Mouse (Mus musculus) hindbrain, embryonic 12.5 days (tissue): ENCODE data around the gene Fbrsl1. TPM values are rescaled to one million over a fixed set of nuclear protein-coding genes. Genes with fewer than 3 reads are reported as not detected.

Experiments used
- ATAC-seq: fragments of 200-750 bp; cut with Nextera tagmentation; 2 replicates; pipeline ENCODE4 v1.8.0; 2017; ENCODE audit warnings: moderate TSS enrichment; ENCODE audit not compliant: low FRiP score
- H3K27ac ChIP-seq: fragments of 300-500 bp; sonication (generic); 2 replicates; pipeline ENCODE4 v1.5.1; 2016; ENCODE audit warnings: mild to moderate bottlenecking
- H3K27me3 ChIP-seq: fragments of 300-500 bp; sonication (generic); 2 replicates; pipeline ENCODE4 v1.6.1; 2016; ENCODE audit warnings: mild to moderate bottlenecking
- H3K36me3 ChIP-seq: fragments of 300-500 bp; sonication (generic); 2 replicates; pipeline ENCODE4 v1.6.1; 2016; ENCODE audit warnings: mild to moderate bottlenecking
- H3K4me1 ChIP-seq: fragments of 300-500 bp; sonication (generic); 2 replicates; pipeline ENCODE4 v1.6.1; 2016
- H3K4me2 ChIP-seq: fragments of 300-500 bp; sonication (generic); replicated peaks from 2 replicates; pipeline ENCODE4 v1.6.1; 2016; ENCODE audit warnings: mild to moderate bottlenecking
- H3K4me3 ChIP-seq: fragments of 300-500 bp; sonication (generic); 2 replicates; pipeline ENCODE4 v1.5.1; 2016; ENCODE audit warnings: mild to moderate bottlenecking
- H3K9ac ChIP-seq: fragments of 300-500 bp; sonication (generic); 2 replicates; pipeline ENCODE4 v1.6.1; 2016; ENCODE audit warnings: mild to moderate bottlenecking, moderate library complexity
- H3K9me3 ChIP-seq: fragments of 300-500 bp; sonication (generic); replicated peaks from 2 replicates; pipeline ENCODE4 v1.6.1; 2016; ENCODE audit warnings: mild to moderate bottlenecking
- WGBS: fragments of 180-500 bp; shearing (Covaris S2); methylation state at CpG from one replicate; pipeline ENCODE4 v1.1.7; 2016; 5-methylcytosine and 5-hydroxymethylcytosine counted together
- polyA plus RNA-seq: library from polyadenylated mRNA; unstranded; fragments of >200 nt; fragmentation: Nextera tagmentation; extraction: Ambion mirVana; gene quantifications from 2 replicates; pipeline ENCODE4 v1.2.1, GENCODE M21; 2016

The Fbrsl1 gene
- polyA plus RNA-seq, result 34.4 and 35.5 TPM in 2 replicates

DNA sequence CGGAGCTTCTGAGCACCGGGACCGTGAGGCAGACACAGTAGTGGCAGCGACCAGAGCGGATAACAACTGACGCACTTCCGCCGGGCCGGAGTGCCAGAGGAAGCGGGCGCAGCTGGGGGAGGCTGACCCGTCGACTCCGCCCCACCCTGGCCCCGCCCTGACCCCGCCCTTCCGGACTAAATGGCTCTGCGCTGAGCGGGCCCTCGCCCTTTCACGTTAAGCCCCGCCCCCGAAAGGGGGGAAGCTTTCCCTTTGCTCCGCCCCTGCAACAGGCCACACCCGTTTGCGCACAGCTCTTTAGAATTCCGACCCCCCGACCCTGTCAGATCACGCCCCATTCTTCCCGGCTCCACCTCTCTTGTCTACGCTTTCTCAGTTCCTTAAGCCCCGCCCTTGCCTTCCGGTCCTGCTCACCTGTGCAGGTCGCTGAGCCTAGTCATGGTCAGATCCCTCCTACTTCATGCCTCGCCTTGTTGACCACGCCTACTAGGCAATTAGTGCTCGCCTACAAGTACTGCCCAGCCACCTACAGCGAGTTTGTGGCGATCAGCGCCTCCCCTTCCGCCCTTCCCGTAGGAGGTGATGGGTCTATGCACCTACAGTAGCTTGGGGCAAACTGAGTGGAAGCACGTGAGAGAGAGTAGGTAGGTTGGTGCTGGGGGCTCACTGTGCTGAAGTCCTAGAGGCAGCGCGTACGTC is at the start of gene Fbrsl1:
Gene Fbrsl1, minus strand, starts transcription at position 68 of the 699 bp plus-strand sequence.
- Histone ChIP-seq H3K27me3 (0 out of 2 replicates have a peak, but pooled peaks cover 5% of the 10 kb centered on the region), H3K27ac (peak within 1 kb of the TSS; percentile 70), H3K9me3 (no peaks in the 10 kb centered on the region), H3K9ac (peak within 1 kb of the TSS; percentile 92), H3K4me2 (peak within 1 kb of the TSS; percentile 87), H3K36me3 (no peaks in the 10 kb centered on the region), H3K4me3 (peak within 1 kb of the TSS; percentile 96), H3K4me1 (peaks cover 19% of the 10 kb centered on the region)
- peak; percentile 97 for ATAC-seq
- 1% methylated on average over 39 of the region's 46 CpGs for WGBS

DNA sequence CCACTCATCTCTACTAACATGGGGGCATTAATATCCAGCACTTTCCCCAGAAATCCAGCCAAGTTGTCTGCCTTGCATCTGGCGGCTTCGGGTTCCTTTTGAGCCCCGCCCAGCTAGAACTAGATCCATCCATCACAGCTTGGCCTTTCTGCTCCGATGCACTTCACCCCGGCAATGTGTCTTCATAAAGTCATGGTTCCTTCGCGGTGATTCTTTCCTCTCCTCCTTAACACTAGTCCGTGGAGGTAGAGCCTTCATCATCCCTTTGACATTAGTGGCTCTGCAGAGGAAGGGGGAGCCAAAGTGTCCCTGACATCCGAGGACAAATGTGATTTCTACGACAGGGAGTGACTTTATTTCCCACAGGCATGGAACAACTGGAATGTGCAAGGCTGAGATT is 49.8 kb upstream of the Fbrsl1 start:
- ATAC-seq, result no peak
- H3K4me1 ChIP-seq, result peaks cover 25% of the 10 kb centered on the region
- WGBS, result 41% methylated on average over 10 of the region's 10 CpGs
- no peak overlapping the region for H3K4me3 ChIP-seq
- H3K27me3 ChIP-seq, result no peaks in the 10 kb centered on the region
- no peaks in the 10 kb centered on the region for H3K9me3 ChIP-seq
- no peak overlapping the region for H3K27ac ChIP-seq
- no peaks in the 10 kb centered on the region for H3K36me3 ChIP-seq
- H3K9ac ChIP-seq, result no peak overlapping the region
- H3K4me2 ChIP-seq, result no peak overlapping the region

DNA sequence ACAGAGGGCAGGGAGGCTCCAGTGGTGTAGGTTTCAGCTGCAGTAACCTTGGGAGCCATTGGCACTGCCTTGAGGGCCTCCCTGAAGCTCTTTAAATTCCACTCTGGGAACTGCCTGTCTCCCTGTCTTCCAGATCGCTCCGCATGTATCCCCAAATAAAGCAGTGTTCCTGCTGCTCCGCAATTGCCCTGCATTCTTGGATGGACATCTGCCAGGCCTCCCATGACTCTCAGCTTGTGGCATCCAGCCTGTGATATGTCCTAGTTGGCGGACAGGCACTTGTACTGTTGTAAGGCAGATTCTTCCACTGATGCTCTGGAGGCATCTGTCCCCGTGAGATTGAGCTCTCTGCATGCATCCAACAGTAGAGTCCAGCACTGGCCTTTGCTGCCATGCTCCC is 49.3 kb upstream of the Fbrsl1 start:
- Histone ChIP-seq H3K27ac (no peak overlapping the region), H3K4me3 (no peak overlapping the region), H3K4me1 (peaks cover 25% of the 10 kb centered on the region), H3K27me3 (no peaks in the 10 kb centered on the region), H3K9me3 (no peaks in the 10 kb centered on the region), H3K9ac (no peak overlapping the region), H3K36me3 (no peaks in the 10 kb centered on the region), H3K4me2 (no peak overlapping the region)
- ATAC-seq, result no peak
- 66% methylated on average over 5 of the region's 5 CpGs for WGBS

DNA sequence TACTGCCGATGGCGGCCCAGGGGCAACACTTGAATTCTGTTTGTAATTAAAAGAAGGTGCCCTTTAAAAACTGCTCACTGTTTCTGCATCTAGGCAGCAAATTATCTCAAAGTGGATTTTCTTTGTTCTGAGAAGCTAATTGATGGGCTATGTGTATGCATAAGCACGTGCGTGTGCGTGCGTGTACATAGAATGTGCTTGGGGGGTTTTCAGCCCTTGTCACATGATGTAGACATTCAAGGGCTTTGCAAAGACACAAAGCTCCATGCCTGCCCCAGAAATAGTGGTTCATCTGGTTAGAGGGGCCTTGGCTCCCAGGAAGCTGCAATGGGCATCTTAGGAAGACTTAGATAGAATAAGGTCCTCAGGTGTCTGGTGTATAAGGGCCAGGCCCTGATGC is 46.7 kb upstream of the Fbrsl1 start:
- WGBS, result 81% methylated on average over 6 of the region's 6 CpGs

DNA sequence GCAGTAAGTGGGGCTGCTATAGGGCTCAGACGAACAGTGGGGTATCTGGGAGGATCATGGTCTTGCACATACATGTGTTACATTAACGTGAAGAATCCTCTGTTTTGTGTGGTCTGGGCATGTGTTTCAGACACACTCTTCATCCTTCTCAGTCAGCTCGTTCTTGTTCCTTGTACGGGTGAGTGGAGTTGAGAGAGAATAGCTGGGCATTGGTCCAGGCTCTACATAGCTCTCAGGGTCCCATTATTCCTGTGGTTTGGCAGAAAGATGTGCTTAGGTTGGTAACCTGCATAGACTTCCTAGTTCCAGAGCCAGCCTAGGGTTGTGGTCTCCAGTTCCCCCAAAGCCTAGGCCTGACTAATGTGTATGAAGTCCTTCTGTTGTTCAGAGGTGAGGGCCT is 46.1 kb upstream of the Fbrsl1 start:
- Histone ChIP-seq H3K4me1 (peaks cover 22% of the 10 kb centered on the region), H3K27ac (peak overlapping the region; percentile 14; the same call in 1 of the 2 replicates), H3K4me2 (no peak overlapping the region), H3K4me3 (no peak overlapping the region), H3K27me3 (no peaks in the 10 kb centered on the region), H3K9me3 (no peaks in the 10 kb centered on the region), H3K9ac (no peak overlapping the region), H3K36me3 (no peaks in the 10 kb centered on the region)
- ATAC-seq, result peak; percentile 39; the same call in 1 of the 2 replicates
- 66% methylated on average over 4 of the region's 4 CpGs for WGBS

More for the DNA sequence above, 46.7 kb upstream of the Fbrsl1 start:
- no peak overlapping the region for H3K4me3 ChIP-seq
- H3K4me2 ChIP-seq, result no peak overlapping the region
- ATAC-seq, result no peak
- no peak overlapping the region for H3K9ac ChIP-seq
- no peaks in the 10 kb centered on the region for H3K9me3 ChIP-seq
- no peaks in the 10 kb centered on the region for H3K27me3 ChIP-seq
- peaks cover 22% of the 10 kb centered on the region for H3K4me1 ChIP-seq
- no peak overlapping the region for H3K27ac ChIP-seq
- H3K36me3 ChIP-seq, result no peaks in the 10 kb centered on the region

DNA sequence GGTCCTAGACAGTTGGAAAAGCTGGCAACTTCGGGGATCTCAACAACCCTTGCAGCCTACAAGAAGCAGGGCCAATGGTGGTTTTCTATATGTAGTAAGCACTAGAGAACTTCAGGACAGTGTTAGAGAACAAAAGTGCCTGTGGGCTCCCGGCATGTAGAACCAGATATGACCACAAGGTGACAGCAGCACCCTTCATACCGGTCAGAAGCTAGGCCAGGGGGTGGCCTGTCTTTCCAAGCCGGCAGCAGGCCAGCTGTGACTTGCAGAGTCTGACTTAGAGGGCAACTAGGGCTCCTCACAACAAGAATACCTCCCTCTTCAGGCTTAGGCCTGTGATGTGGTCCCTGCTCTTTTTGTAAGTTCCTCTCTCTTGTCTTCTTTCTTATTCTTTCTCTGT is 45.5 kb upstream of the Fbrsl1 start:
- H3K27me3 ChIP-seq, result no peaks in the 10 kb centered on the region
- H3K4me3 ChIP-seq, result no peak overlapping the region
- H3K4me1 ChIP-seq, result peaks cover 22% of the 10 kb centered on the region
- peak; percentile 79 for ATAC-seq
- no peak overlapping the region for H3K4me2 ChIP-seq
- peak overlapping the region; percentile 14; the same call in 1 of the 2 replicates for H3K27ac ChIP-seq
- H3K9me3 ChIP-seq, result no peaks in the 10 kb centered on the region
- H3K36me3 ChIP-seq, result no peaks in the 10 kb centered on the region
- H3K9ac ChIP-seq, result no peak overlapping the region
- WGBS, result 6% methylated on average over 4 of the region's 4 CpGs

DNA sequence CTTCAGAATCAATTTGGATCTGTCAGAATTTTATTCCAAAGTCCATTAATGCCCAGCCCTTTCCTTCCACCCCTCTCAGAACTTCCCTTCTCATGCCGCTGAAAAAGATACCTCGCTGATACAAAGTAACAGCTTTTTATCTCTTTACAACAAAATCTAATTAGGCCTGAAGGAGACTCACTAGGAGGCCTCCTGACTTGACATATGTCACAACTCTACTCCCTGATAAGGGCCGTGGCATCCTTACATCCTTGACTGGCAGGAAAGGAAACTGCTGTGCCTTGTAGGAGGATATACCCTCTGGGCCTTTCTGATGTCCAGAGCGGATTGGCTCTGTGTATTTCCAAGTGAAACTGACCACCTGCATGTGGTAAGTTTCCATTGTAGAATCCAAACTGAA is 41.3 kb upstream of the Fbrsl1 start:
- Histone ChIP-seq H3K36me3 (no peaks in the 10 kb centered on the region), H3K9me3 (no peaks in the 10 kb centered on the region), H3K27ac (no peak overlapping the region), H3K4me3 (no peak overlapping the region), H3K27me3 (no peaks in the 10 kb centered on the region), H3K4me1 (peaks cover 24% of the 10 kb centered on the region), H3K9ac (no peak overlapping the region), H3K4me2 (no peak overlapping the region)
- ATAC-seq, result no peak
- 46% methylated on average over 4 of the region's 4 CpGs for WGBS

DNA sequence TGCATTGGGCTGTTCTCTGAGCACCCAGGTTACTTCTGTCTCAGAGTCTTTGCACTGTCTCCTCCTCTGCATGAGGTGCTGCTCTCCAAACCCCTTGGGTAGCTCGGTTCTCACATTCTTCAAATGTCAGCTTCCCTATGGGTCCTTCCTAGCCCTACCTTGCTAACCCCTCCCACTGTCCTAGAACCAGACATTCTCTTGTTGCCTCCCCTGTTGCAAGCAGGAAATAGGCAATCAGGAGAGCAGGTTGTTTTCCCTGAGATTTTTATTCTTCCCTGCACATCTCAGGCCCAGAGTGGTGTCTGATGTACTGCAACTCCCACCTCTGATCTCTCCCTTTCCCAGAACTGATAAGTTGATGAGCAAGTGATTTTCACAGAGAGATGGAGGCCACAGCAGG is 39.6 kb upstream of the Fbrsl1 start:
- ATAC-seq, result no peak
- H3K36me3 ChIP-seq, result no peaks in the 10 kb centered on the region
- no peak overlapping the region for H3K4me2 ChIP-seq
- 81% methylated on average over 1 of the region's 1 CpGs for WGBS
- H3K27me3 ChIP-seq, result no peaks in the 10 kb centered on the region
- H3K4me1 ChIP-seq, result peaks cover 18% of the 10 kb centered on the region
- no peak overlapping the region for H3K4me3 ChIP-seq
- no peak overlapping the region for H3K27ac ChIP-seq
- H3K9me3 ChIP-seq, result no peaks in the 10 kb centered on the region
- H3K9ac ChIP-seq, result no peak overlapping the region

DNA sequence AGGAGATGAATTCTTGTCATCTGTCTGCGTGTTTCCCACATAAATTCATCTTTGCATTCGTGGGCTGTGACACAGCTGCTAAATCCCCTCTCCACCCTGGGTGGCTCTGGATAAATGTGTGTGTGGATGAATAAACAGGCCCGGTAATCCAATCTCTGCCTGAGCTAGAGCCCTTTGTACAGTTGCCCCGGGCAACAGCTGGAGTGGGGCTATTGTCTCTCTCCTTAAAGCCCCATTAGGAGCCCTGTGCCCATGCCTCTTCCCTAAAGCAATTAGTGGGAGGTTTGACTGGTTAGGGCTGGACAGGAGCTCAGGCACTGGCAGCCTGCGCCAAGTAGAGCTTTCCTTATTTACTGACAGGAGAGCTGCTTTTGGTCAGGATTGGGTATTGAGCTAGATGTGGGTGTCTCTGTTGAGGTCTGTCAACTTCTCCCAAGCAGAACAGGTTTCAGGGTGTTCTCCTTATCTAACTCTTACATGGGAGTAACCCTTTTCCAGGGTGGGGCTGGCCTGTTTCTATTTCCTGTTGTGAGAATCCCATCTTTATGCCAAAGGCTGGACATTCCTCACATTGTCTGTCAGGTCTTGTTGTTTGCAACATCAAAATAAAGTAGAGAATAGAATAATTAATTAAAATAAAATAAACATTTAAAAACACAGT is 38.5 kb upstream of the Fbrsl1 start:
- H3K4me2 ChIP-seq, result 0 out of 2 replicates have a peak overlapping the region, but pooled peaks have one; percentile 6
- ATAC-seq, result peak; percentile 90
- no peaks in the 10 kb centered on the region for H3K9me3 ChIP-seq
- no peak overlapping the region for H3K9ac ChIP-seq
- peaks cover 18% of the 10 kb centered on the region for H3K4me1 ChIP-seq
- peak overlapping the region; percentile 73 for H3K27ac ChIP-seq
- peaks cover 6% of the 10 kb centered on the region for H3K27me3 ChIP-seq
- 17% methylated on average over 5 of the region's 5 CpGs for WGBS
- no peak overlapping the region for H3K4me3 ChIP-seq
- no peaks in the 10 kb centered on the region for H3K36me3 ChIP-seq

DNA sequence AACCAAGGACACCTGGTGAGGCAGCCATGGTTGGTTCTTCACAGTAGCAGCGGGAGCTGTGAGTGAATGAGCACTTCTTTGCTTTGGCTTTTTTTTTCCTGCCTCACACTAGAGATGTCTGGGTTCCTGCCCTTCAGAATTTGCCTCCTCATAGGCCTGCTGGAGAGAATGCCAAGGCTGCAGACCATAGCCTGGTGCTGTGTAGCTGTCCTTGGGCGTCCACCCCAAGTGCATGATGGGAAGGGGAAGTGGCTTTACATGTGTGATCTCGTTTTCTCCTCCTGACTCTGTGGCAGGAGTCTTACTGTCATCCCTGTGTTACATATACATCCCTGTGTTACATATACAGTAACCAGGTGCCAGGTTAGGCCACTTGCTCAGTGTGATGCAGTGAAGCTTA is 36.4 kb upstream of the Fbrsl1 start:
- H3K27me3 ChIP-seq, result peaks cover 23% of the 10 kb centered on the region
- no peak overlapping the region for H3K27ac ChIP-seq
- no peaks in the 10 kb centered on the region for H3K36me3 ChIP-seq
- H3K4me3 ChIP-seq, result no peak overlapping the region
- no peak overlapping the region for H3K4me2 ChIP-seq
- peaks cover 20% of the 10 kb centered on the region for H3K4me1 ChIP-seq
- 83% methylated on average over 3 of the region's 3 CpGs for WGBS
- H3K9me3 ChIP-seq, result no peaks in the 10 kb centered on the region
- ATAC-seq, result no peak
- no peak overlapping the region for H3K9ac ChIP-seq

DNA sequence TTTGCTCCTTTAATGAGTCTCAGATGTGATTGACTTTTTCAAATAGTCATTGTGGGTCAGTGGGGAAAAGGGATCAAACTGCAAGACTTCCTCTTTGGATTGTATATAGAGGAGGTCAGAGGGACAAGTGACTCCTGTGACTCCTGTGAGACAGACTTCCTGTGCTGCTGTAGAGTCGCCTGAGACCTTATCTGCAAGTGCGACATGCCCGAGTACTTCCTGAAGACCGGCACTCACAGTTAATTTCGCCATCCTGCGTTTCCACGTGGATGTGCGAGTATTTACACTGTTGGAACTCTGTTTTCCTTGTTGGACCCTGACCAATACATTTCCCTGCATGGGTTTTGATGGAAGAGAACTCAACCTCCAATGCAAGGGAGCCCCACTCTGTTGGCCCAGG is 30.9 kb upstream of the Fbrsl1 start:
- 80% methylated on average over 8 of the region's 8 CpGs for WGBS
- H3K36me3 ChIP-seq, result no peaks in the 10 kb centered on the region
- peaks cover 24% of the 10 kb centered on the region for H3K27me3 ChIP-seq
- no peak overlapping the region for H3K27ac ChIP-seq
- no peak overlapping the region for H3K4me2 ChIP-seq
- no peak for ATAC-seq
- 0 out of 2 replicates have a peak, but pooled peaks cover 2% of the 10 kb centered on the region for H3K4me1 ChIP-seq
- no peaks in the 10 kb centered on the region for H3K9me3 ChIP-seq
- no peak overlapping the region for H3K9ac ChIP-seq
- no peak overlapping the region for H3K4me3 ChIP-seq

DNA sequence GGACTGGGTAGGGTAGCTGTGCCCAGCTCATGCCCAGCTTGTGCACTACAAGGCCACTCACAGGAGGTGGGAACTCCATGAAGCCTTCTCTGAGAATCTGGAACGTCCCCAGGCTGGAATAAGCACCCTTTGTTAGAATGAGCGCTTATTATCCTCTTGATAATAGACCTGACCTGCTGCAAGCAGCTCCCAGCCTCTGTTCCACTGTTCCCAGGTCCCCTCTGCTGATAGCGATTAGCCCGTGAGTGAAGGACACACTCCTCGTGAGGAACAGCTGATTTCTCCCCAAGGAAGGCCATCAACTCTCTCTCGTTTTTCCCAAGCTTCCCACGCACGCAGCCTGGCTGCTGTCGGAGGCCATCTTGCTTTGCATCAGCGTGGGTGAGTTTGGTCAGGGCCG is 25.9 kb upstream of the Fbrsl1 start:
- Histone ChIP-seq H3K36me3 (no peaks in the 10 kb centered on the region), H3K4me3 (no peak overlapping the region), H3K4me1 (peaks cover 13% of the 10 kb centered on the region), H3K27me3 (peaks cover 4% of the 10 kb centered on the region; the same call in 1 of the 2 replicates), H3K27ac (no peak overlapping the region), H3K9ac (no peak overlapping the region), H3K9me3 (no peaks in the 10 kb centered on the region), H3K4me2 (no peak overlapping the region)
- 71% methylated on average over 11 of the region's 11 CpGs for WGBS
- ATAC-seq, result no peak
